Mouse (Mus musculus): ENCODE measurements around the gene Tnrc18. TPM values are rescaled to one million over a fixed set of nuclear protein-coding genes. Genes with fewer than 3 reads are reported as not detected.

Tnrc18 gene
- polyA plus RNA-seq, 1 experiment from 2014 or later = 19.7 TPM

DNA sequence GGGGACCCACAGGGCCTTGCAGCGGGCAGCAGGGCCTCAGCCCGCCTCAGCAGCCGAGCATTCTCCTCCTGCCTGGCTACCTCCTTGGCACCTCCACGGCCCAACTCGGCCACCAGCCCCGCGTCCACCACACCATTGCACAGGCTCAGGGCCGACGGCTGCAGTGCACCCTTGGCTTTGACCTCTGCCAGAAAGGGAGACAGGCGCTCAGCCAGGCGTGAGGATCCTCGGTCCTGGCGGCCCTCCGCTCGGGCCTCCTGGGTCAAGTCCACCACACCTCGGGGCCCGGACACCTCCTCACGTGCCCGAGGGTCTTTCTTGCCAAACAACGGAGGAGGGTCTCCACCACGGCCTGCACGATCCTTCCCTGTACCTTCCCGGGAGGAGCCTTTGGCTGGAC, 29.2 kb downstream of the Tnrc18 start:
- Histone ChIP-seq H3K4me1 (ENCODE audit: control insufficient read depth, insufficient read depth, low read depth, low read length) (peaks cover 17% of the 10 kb centered on the region), H3K9ac (ENCODE audit: low read depth, low read length) (no peak overlapping the region; the same call in 1 of the 2 replicates), H3K9me3 (ENCODE audit: control insufficient read depth, low read length) (no peaks in the 10 kb centered on the region), H3K27me3 (replicated peaks; ENCODE audit: control insufficient read depth, insufficient read depth, low read length) (no peaks in the 10 kb centered on the region), H3K27ac (ENCODE audit: low read depth, low read length) (no peak overlapping the region), H3K4me2 (ENCODE audit: low read length) (no peak overlapping the region), H3K4me3 (ENCODE audit: low read length) (no peak overlapping the region), H3K36me3 (ENCODE audit: control insufficient read depth, insufficient read depth, low read length) (peaks cover 21% of the 10 kb centered on the region)
- no peak for ATAC-seq
- 95% methylated on average over 20 of the region's 23 CpGs for WGBS

DNA sequence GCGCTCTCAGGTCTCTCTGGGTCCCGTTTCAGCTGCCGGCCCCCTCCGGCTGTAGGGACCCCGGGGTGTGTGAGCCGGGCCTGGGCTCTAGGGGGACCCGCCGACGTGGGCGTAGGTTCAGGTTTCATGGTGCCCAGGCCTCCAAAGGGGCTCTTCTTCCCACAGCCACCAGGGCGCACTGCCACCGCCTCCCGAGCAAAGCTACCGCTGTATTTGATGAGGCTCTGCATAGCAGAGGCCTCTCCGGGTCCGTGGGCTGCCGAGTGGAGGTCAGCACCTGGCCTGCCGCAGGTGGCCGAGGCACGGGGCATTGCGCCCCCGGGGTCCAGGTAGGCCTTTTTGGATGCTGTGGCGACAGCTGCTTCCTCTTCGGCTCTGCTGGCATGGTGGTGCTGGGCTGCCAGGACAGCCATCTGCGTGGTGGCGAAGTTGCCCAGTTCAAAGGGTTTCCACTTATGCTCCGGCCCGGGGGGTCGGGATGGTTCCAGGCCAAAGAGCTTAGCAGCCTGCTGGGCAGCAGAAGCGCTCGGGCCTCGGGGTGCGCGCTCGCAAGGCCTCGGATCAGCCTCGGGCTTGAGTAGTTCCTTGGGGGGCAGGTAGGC, 30.1 kb downstream of the Tnrc18 start:
- Histone ChIP-seq H3K36me3 (ENCODE audit: control insufficient read depth, insufficient read depth, low read length) (peaks cover 21% of the 10 kb centered on the region), H3K4me1 (ENCODE audit: control insufficient read depth, insufficient read depth, low read depth, low read length) (peaks cover 18% of the 10 kb centered on the region), H3K4me2 (ENCODE audit: low read length) (no peak overlapping the region), H3K9me3 (ENCODE audit: control insufficient read depth, low read length) (no peaks in the 10 kb centered on the region), H3K4me3 (ENCODE audit: low read length) (no peak overlapping the region), H3K27ac (ENCODE audit: low read depth, low read length) (no peak overlapping the region), H3K27me3 (replicated peaks; ENCODE audit: control insufficient read depth, insufficient read depth, low read length) (no peaks in the 10 kb centered on the region), H3K9ac (ENCODE audit: low read depth, low read length) (no peak overlapping the region)
- 82% methylated on average over 35 of the region's 37 CpGs for WGBS
- no peak for ATAC-seq

DNA sequence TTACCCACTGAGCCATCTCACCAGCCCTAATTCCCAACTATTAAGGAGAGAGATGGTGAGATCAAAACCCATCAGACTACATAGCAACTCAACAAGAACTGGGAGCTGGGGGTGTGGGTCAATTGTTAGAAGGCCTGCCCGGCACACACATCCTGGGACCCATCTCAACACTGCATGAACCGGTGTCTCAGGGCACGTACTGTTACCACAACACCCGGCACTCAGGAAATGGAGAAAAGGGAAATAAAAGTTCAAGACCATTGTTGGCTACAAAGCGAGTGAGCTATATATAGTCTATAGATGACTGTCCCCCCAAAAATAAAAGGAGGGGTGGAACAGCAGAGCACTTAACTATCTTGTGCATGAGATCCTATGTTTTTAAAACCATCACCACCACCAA, 30.8 kb downstream of the Tnrc18 start:
- Histone ChIP-seq H3K4me1 (ENCODE audit: control insufficient read depth, insufficient read depth, low read depth, low read length) (peaks cover 18% of the 10 kb centered on the region), H3K9me3 (ENCODE audit: control insufficient read depth, low read length) (no peaks in the 10 kb centered on the region), H3K4me2 (ENCODE audit: low read length) (no peak overlapping the region), H3K27ac (ENCODE audit: low read depth, low read length) (no peak overlapping the region), H3K36me3 (ENCODE audit: control insufficient read depth, insufficient read depth, low read length) (peaks cover 21% of the 10 kb centered on the region), H3K27me3 (replicated peaks; ENCODE audit: control insufficient read depth, insufficient read depth, low read length) (no peaks in the 10 kb centered on the region), H3K9ac (ENCODE audit: low read depth, low read length) (no peak overlapping the region), H3K4me3 (ENCODE audit: low read length) (no peak overlapping the region)
- 91% methylated on average over 5 of the region's 5 CpGs for WGBS
- no peak for ATAC-seq

DNA sequence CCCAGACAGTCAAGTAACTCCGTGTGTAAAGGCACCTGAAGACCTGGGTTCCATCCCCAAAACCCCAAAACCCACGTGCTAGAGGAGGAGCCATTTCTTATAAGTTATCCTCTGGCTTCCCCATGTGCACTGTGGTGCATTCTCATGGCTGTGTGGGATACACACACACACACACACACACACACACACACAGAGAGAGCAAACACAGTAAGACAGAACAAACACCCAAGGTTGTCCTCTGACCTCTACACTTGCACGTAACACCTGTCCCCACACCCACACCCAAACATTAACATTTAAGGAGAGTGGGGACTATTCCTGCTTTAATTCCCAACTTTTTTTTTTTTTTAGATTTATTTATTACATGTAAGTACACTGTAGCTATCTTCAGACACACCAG, 31.2 kb downstream of the Tnrc18 start:
- Histone ChIP-seq H3K36me3 (ENCODE audit: control insufficient read depth, insufficient read depth, low read length) (peaks cover 21% of the 10 kb centered on the region), H3K4me3 (ENCODE audit: low read length) (no peak overlapping the region), H3K4me1 (ENCODE audit: control insufficient read depth, insufficient read depth, low read depth, low read length) (peaks cover 20% of the 10 kb centered on the region), H3K9me3 (ENCODE audit: control insufficient read depth, low read length) (no peaks in the 10 kb centered on the region), H3K4me2 (ENCODE audit: low read length) (no peak overlapping the region), H3K27ac (ENCODE audit: low read depth, low read length) (no peak overlapping the region), H3K9ac (ENCODE audit: low read depth, low read length) (no peak overlapping the region), H3K27me3 (replicated peaks; ENCODE audit: control insufficient read depth, insufficient read depth, low read length) (no peaks in the 10 kb centered on the region)
- 92% methylated on average over 3 of the region's 3 CpGs for WGBS
- no peak for ATAC-seq

DNA sequence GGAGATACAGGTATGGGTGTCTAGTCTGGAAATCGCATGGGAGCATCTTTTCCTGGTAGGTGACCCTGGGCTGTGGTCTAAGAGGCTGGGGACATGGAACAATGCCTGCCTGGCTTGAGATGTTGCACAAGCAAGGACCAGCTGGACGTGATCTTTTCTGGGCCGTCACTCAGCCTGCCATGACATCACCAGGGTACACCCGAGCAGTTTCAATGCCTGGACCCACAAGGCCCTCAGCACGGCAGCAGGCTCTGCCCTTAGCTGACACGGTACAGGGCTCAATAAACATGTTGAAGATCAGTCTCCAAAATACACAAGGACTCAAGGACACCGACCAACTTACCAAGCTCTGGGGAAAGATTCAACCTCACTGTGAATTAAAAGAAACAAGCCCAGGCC, 34.3 kb downstream of the Tnrc18 start:
- H3K36me3 ChIP-seq (ENCODE audit: control insufficient read depth, insufficient read depth, low read length) = peaks cover 16% of the 10 kb centered on the region
- no peaks in the 10 kb centered on the region for H3K27me3 ChIP-seq (replicated peaks; ENCODE audit: control insufficient read depth, insufficient read depth, low read length)
- no peak for ATAC-seq
- no peak overlapping the region for H3K4me2 ChIP-seq (ENCODE audit: low read length)
- H3K9me3 ChIP-seq (ENCODE audit: control insufficient read depth, low read length) = no peaks in the 10 kb centered on the region
- no peak overlapping the region for H3K4me3 ChIP-seq (ENCODE audit: low read length)
- H3K27ac ChIP-seq (ENCODE audit: low read depth, low read length) = no peak overlapping the region
- peaks cover 30% of the 10 kb centered on the region for H3K4me1 ChIP-seq (ENCODE audit: control insufficient read depth, insufficient read depth, low read depth, low read length)
- no peak overlapping the region for H3K9ac ChIP-seq (ENCODE audit: low read depth, low read length)
- WGBS = 49% methylated on average over 7 of the region's 7 CpGs

DNA sequence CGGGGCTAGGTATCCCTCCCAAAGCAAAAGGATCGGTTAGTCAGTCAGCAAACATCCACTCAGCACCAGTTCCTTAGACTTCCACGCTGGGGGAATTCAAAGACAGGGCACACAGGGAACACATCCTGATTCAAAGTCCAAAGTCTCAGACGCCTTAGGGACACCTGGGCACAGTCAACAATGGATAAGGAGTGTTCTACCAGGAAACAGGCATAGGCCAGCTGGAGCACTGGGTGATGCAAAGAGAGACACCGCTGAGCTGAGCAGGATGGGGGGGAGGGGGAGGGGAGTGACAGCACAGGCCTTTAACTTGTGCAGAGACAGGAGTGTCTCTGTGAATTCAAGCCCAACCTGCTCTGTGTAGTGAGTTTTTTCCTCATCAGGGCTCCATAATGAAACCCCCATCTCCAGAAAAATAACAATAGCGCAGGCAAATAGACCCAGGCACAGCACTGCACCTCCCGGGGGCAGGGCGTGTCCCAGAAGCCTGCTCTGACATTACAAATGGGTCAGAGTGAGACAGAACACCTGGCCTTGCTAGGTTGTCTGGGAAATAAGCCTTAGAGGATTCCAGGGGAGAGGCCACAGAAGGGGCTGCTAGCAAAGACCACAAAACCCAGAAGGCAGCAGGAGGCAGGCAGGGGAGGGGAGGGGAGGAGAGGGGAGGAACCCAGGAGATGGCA, 34.9 kb downstream of the Tnrc18 start:
- no peak for ATAC-seq
- H3K4me2 ChIP-seq (ENCODE audit: low read length) = no peak overlapping the region
- no peak overlapping the region for H3K27ac ChIP-seq (ENCODE audit: low read depth, low read length)
- H3K36me3 ChIP-seq (ENCODE audit: control insufficient read depth, insufficient read depth, low read length) = peaks cover 10% of the 10 kb centered on the region
- no peaks in the 10 kb centered on the region for H3K27me3 ChIP-seq (replicated peaks; ENCODE audit: control insufficient read depth, insufficient read depth, low read length)
- no peak overlapping the region for H3K9ac ChIP-seq (ENCODE audit: low read depth, low read length)
- H3K4me3 ChIP-seq (ENCODE audit: low read length) = no peak overlapping the region
- H3K9me3 ChIP-seq (ENCODE audit: control insufficient read depth, low read length) = no peaks in the 10 kb centered on the region
- 85% methylated on average over 8 of the region's 8 CpGs for WGBS
- peaks cover 34% of the 10 kb centered on the region for H3K4me1 ChIP-seq (ENCODE audit: control insufficient read depth, insufficient read depth, low read depth, low read length)

DNA sequence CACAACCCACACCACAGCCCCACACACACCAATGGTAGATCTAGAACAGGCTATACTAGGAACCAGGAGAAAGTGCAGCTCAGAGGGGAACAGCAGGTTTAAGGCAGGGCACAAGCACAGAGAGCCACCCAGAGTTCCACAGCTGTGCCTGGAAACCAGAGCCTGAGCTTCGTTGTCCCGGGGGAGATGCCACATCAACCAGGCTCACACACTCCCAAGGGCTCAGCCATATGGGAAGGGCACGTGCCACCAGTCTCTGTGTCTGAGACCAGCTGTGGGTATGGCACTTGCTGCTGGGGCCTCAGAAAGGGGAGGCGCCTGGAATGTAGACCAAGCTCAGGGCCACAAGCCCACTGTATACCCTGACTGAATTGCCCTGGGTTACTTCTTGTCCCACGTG, 36.9 kb downstream of the Tnrc18 start:
- Histone ChIP-seq H3K27ac (ENCODE audit: low read depth, low read length) (no peak overlapping the region; the same call in 1 of the 2 replicates), H3K27me3 (replicated peaks; ENCODE audit: control insufficient read depth, insufficient read depth, low read length) (no peaks in the 10 kb centered on the region), H3K9me3 (ENCODE audit: control insufficient read depth, low read length) (no peaks in the 10 kb centered on the region), H3K4me3 (ENCODE audit: low read length) (no peak overlapping the region), H3K36me3 (ENCODE audit: control insufficient read depth, insufficient read depth, low read length) (peaks cover 6% of the 10 kb centered on the region; the same call in 1 of the 2 replicates), H3K4me1 (ENCODE audit: control insufficient read depth, insufficient read depth, low read depth, low read length) (peaks cover 34% of the 10 kb centered on the region), H3K9ac (ENCODE audit: low read depth, low read length) (no peak overlapping the region), H3K4me2 (ENCODE audit: low read length) (no peak overlapping the region)
- ATAC-seq = peak; percentile 27
- WGBS = 64% methylated on average over 5 of the region's 5 CpGs

DNA sequence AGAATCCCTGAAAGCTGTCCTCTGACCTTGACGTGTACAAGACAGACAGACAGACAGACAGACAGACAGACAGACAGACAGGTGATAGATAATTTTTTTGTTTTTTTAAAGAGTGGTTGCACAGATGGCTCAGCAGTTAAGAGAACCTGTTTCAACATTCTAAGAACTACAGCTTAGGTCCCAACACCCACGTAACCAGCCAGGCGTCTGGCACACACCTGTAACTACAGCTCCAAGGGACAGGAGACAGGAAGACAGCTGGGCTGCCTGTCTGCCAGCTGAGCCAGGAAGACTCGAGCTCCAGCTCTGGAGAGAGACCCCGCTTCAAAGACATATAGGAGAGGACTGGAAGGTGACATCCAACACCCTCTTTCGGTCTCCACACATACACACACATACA, 38.6 kb downstream of the Tnrc18 start:
- Histone ChIP-seq H3K9ac (ENCODE audit: low read depth, low read length) (no peak overlapping the region), H3K27me3 (replicated peaks; ENCODE audit: control insufficient read depth, insufficient read depth, low read length) (no peaks in the 10 kb centered on the region), H3K36me3 (ENCODE audit: control insufficient read depth, insufficient read depth, low read length) (peaks cover 17% of the 10 kb centered on the region), H3K4me3 (ENCODE audit: low read length) (no peak overlapping the region), H3K4me2 (ENCODE audit: low read length) (no peak overlapping the region), H3K9me3 (ENCODE audit: control insufficient read depth, low read length) (no peaks in the 10 kb centered on the region), H3K4me1 (ENCODE audit: control insufficient read depth, insufficient read depth, low read depth, low read length) (peaks cover 22% of the 10 kb centered on the region), H3K27ac (ENCODE audit: low read depth, low read length) (no peak overlapping the region)
- ATAC-seq = no peak
- WGBS = 72% methylated on average over 6 of the region's 6 CpGs

DNA sequence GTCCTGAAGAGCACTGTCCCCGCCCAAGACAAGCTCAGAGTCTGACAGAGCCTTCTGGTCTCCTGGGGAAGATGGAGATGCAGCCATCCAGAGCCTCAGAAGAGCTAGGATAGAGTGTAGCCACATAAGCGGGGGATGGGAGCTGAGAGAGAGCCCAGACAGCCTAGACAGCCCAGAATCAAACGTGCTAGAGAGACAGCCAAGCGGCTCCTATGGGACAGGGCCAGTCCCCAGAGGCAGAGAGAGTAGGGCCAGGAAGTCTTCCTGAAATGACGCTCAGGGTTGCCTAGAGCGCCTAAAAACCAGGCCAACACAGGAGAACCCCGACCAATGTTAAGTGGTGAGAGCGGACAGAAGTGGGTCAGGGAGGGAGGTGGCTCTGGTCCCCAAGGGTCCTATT, 39.3 kb downstream of the Tnrc18 start:
- Histone ChIP-seq H3K9me3 (ENCODE audit: control insufficient read depth, low read length) (no peaks in the 10 kb centered on the region), H3K27me3 (replicated peaks; ENCODE audit: control insufficient read depth, insufficient read depth, low read length) (no peaks in the 10 kb centered on the region), H3K36me3 (ENCODE audit: control insufficient read depth, insufficient read depth, low read length) (peaks cover 23% of the 10 kb centered on the region), H3K4me3 (ENCODE audit: low read length) (no peak overlapping the region), H3K4me1 (ENCODE audit: control insufficient read depth, insufficient read depth, low read depth, low read length) (peaks cover 22% of the 10 kb centered on the region), H3K4me2 (ENCODE audit: low read length) (no peak overlapping the region), H3K9ac (ENCODE audit: low read depth, low read length) (no peak overlapping the region), H3K27ac (ENCODE audit: low read depth, low read length) (peak overlapping the region; percentile 1; the same call in 1 of the 2 replicates)
- WGBS = 65% methylated on average over 8 of the region's 8 CpGs
- peak; percentile 32; the same call in 1 of the 2 replicates for ATAC-seq

All from hindbrain, embryonic 16.5 days (tissue).